Mouse (Mus musculus) stomach, postnatal 0 days (tissue): Measurements from ENCODE around the gene Tfrc. TPM values are rescaled to one million over a fixed set of nuclear protein-coding genes. Genes with fewer than 3 reads are reported as not detected.

Experiments used
- ATAC-seq: fragments of 200-750 bp; cut with Nextera tagmentation; 2 replicates; pipeline ENCODE4 v1.8.0; 2017; ENCODE audit not compliant: low FRiP score, low TSS enrichment
- DNase-seq: peaks from one replicate; pipeline ENCODE4 v3.0.0-alpha.2; 2016; ENCODE audit warnings: low spot score
- H3K27ac ChIP-seq: fragments of 300-500 bp; sonication (generic); replicated peaks from 2 replicates; pipeline ENCODE4 v1.5.1; 2014; ENCODE audit warnings: mild to moderate bottlenecking, control low read depth
- H3K27me3 ChIP-seq: fragments of 300-500 bp; sonication (generic); 2 replicates; pipeline ENCODE4 v1.6.1; 2014; ENCODE audit warnings: low read length; ENCODE audit not compliant: control insufficient read depth, insufficient read depth
- H3K36me3 ChIP-seq: fragments of 300-500 bp; sonication (generic); 2 replicates; pipeline ENCODE4 v1.6.1; 2014; ENCODE audit warnings: low read length, mixed read lengths; ENCODE audit not compliant: control insufficient read depth, insufficient read depth
- H3K4me1 ChIP-seq: fragments of 300-500 bp; sonication (generic); replicated peaks from 2 replicates; pipeline ENCODE4 v1.6.1; 2014; ENCODE audit warnings: antibody characterized with exemption; ENCODE audit not compliant: control insufficient read depth, insufficient read depth
- H3K4me2 ChIP-seq: fragments of 300-500 bp; sonication (generic); replicated peaks from 2 replicates; pipeline ENCODE4 v1.6.1; 2014; ENCODE audit warnings: low read depth, mild to moderate bottlenecking, control low read depth, moderate library complexity
- H3K4me3 ChIP-seq: fragments of 300-500 bp; sonication (generic); 2 replicates; pipeline ENCODE4 v1.5.1; 2014; ENCODE audit warnings: low read depth, low read length, control low read depth
- H3K9ac ChIP-seq: fragments of 300-500 bp; sonication (generic); 2 replicates; pipeline ENCODE4 v1.6.1; 2014; ENCODE audit warnings: mild to moderate bottlenecking, low read length, control low read depth, mixed read lengths
- H3K9me3 ChIP-seq: fragments of 300-500 bp; sonication (generic); 2 replicates; pipeline ENCODE4 v1.6.1; 2016; ENCODE audit warnings: low read length; ENCODE audit not compliant: control insufficient read depth
- CTCF ChIP-seq: IDR thresholded peaks from 2 replicates; pipeline ENCODE4 v1.5.1; 2016; ENCODE audit warnings: antibody characterized with exemption, low read depth, mild to moderate bottlenecking, moderate library complexity
- EP300 ChIP-seq: optimal IDR thresholded peaks from 2 replicates; pipeline ENCODE3; 2016; ENCODE audit warnings: antibody characterized with exemption
- WGBS: fragments of 180-500 bp; shearing (Covaris S2); extraction: QIAGEN DNeasy Blood & Tissue Kit; methylation state at CpG from one replicate; pipeline ENCODE4 v1.1.7; 2014; 5-methylcytosine and 5-hydroxymethylcytosine counted together
- polyA plus RNA-seq: library from polyadenylated mRNA; unstranded; fragments of >200 nt; fragmentation: Nextera tagmentation; extraction: Ambion mirVana; gene quantifications from 2 replicates; pipeline ENCODE4 v1.2.1, GENCODE M21; 2015

The Tfrc gene
- polyA plus RNA-seq, 1 experiment from 2014 or later: 50.0 TPM

- Histone ChIP-seq H3K36me3 (no peaks in the 10 kb centered on the region), H3K4me3 (peak overlapping the region; percentile 81), H3K4me1 (no peaks in the 10 kb centered on the region), H3K9ac (peak overlapping the region; percentile 80), H3K9me3 (no peaks in the 10 kb centered on the region), H3K4me2 (peak overlapping the region; percentile 88), H3K27ac (peak overlapping the region; percentile 88), H3K27me3 (no peaks in the 10 kb centered on the region)
- ATAC-seq (no peak), DNase-seq (no peak)
- WGBS: 2% methylated on average over 14 of the region's 14 CpGs
- no peak for TF ChIP-seq EP300
- TF ChIP-seq CTCF: no peak
Observed at GRCm38 (mm10) chr16:32609401-32609779, 670 bp downstream of the Tfrc start.

- peak overlapping the region; percentile 81; the same call in 1 of the 2 replicates for H3K4me3 ChIP-seq
- 54% methylated on average over 5 of the region's 5 CpGs for WGBS
- DNase-seq: peak; percentile 48
- H3K9ac ChIP-seq: no peak overlapping the region
- no peaks in the 10 kb centered on the region for H3K9me3 ChIP-seq
- no peaks in the 10 kb centered on the region for H3K27me3 ChIP-seq
- no peaks in the 10 kb centered on the region for H3K4me1 ChIP-seq
- peak overlapping the region; percentile 88 for H3K4me2 ChIP-seq
- no peak for ATAC-seq
- no peaks in the 10 kb centered on the region for H3K36me3 ChIP-seq
- H3K27ac ChIP-seq: no peak overlapping the region
- no peak for TF ChIP-seq CTCF
- no peak for TF ChIP-seq EP300
Observed at GRCm38 (mm10) chr16:32610460-32611255, 1.9 kb downstream of the Tfrc start.

- 71% methylated on average over 1 of the region's 1 CpGs for WGBS
- DNase-seq (no peak), ATAC-seq (no peak)
- no peak overlapping the region for H3K4me3 ChIP-seq
- H3K4me1 ChIP-seq: no peaks in the 10 kb centered on the region
- no peak overlapping the region for H3K27ac ChIP-seq
- no peaks in the 10 kb centered on the region for H3K36me3 ChIP-seq
- no peaks in the 10 kb centered on the region for H3K27me3 ChIP-seq
- no peak overlapping the region for H3K9ac ChIP-seq
- no peaks in the 10 kb centered on the region for H3K9me3 ChIP-seq
- TF ChIP-seq CTCF (no peak), EP300 (no peak)
- H3K4me2 ChIP-seq: no peak overlapping the region
Observed at GRCm38 (mm10) chr16:32612052-32612451, 3.3 kb downstream of the Tfrc start.

GRCm38 (mm10) chr16:32613269-32613834 lies 4.6 kb downstream of the Tfrc start:
- no peak for ATAC-seq
- TF ChIP-seq CTCF (peak; percentile 10; the same call in 1 of the 2 replicates), EP300 (no peak)
- Histone ChIP-seq H3K4me2 (no peak overlapping the region), H3K27me3 (no peaks in the 10 kb centered on the region), H3K4me3 (no peak overlapping the region), H3K4me1 (no peaks in the 10 kb centered on the region), H3K36me3 (no peaks in the 10 kb centered on the region), H3K27ac (no peak overlapping the region), H3K9me3 (no peaks in the 10 kb centered on the region), H3K9ac (no peak overlapping the region)
- no peak for DNase-seq
- 73% methylated on average over 3 of the region's 3 CpGs for WGBS

- no peak for ATAC-seq
- WGBS: 52% methylated on average over 4 of the region's 4 CpGs
- TF ChIP-seq EP300: no peak
- TF ChIP-seq CTCF: peak; percentile 49
- no peak overlapping the region for H3K27ac ChIP-seq
- H3K36me3 ChIP-seq: no peaks in the 10 kb centered on the region
- H3K9ac ChIP-seq: no peak overlapping the region
- H3K27me3 ChIP-seq: no peaks in the 10 kb centered on the region
- DNase-seq: no peak
- H3K9me3 ChIP-seq: no peaks in the 10 kb centered on the region
- no peak overlapping the region for H3K4me3 ChIP-seq
- no peak overlapping the region for H3K4me2 ChIP-seq
- no peaks in the 10 kb centered on the region for H3K4me1 ChIP-seq
Observed at GRCm38 (mm10) chr16:32614047-32614446, 5.3 kb downstream of the Tfrc start.

- peaks cover 5% of the 10 kb centered on the region for H3K36me3 ChIP-seq
- H3K4me2 ChIP-seq: no peak overlapping the region
- no peaks in the 10 kb centered on the region for H3K27me3 ChIP-seq
- TF ChIP-seq EP300 (no peak), CTCF (no peak)
- H3K9ac ChIP-seq: no peak overlapping the region
- H3K9me3 ChIP-seq: no peaks in the 10 kb centered on the region
- no peak for ATAC-seq
- H3K4me3 ChIP-seq: no peak overlapping the region
- H3K27ac ChIP-seq: no peak overlapping the region
- 98% methylated on average over 1 of the region's 1 CpGs for WGBS
- H3K4me1 ChIP-seq: no peaks in the 10 kb centered on the region
- no peak for DNase-seq
Observed at GRCm38 (mm10) chr16:32618946-32619345, 10.2 kb downstream of the Tfrc start.
